Mouse (Mus musculus) kidney, postnatal 10 days (tissue): ENCODE data around the gene Mbip.

Experiments
- DNase-seq: peaks from one replicate; pipeline ENCODE4 v3.0.0; 2021; ENCODE audit warnings: mixed read lengths

Mbip gene

GRCm38 (mm10) chr12:56345367-56346089 lies at the start of gene Mbip:
TSS of gene Mbip (minus strand) at chr12:56345894.
- peak; percentile 99 for DNase-seq

DNA sequence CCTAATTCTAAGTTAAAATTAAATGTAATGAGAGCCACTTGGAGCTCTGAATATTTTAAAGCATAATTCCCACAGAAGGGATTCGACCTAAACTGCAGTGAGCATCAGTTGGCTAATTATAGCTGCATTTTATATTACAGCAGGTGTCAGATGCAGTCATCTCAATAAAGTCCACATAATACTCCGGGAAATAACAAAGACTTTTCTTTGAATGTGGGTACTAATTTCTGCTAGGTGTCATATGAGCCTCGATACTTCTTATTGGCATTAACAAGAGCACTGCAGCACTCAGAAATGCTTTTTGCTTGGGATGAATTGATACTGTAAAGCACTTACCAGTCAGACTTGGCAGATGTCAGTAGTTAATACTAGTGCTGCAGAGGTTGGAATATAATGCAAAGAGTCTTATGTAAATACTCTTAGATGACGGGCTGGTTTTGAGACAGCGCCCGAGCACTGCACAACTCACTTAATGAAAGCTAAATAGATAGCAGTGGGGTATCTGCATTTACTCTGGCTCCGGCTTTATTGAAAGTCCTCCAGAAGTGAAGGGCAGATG lies 42.0 kb upstream of the Mbip start:
- no peak for DNase-seq

DNA sequence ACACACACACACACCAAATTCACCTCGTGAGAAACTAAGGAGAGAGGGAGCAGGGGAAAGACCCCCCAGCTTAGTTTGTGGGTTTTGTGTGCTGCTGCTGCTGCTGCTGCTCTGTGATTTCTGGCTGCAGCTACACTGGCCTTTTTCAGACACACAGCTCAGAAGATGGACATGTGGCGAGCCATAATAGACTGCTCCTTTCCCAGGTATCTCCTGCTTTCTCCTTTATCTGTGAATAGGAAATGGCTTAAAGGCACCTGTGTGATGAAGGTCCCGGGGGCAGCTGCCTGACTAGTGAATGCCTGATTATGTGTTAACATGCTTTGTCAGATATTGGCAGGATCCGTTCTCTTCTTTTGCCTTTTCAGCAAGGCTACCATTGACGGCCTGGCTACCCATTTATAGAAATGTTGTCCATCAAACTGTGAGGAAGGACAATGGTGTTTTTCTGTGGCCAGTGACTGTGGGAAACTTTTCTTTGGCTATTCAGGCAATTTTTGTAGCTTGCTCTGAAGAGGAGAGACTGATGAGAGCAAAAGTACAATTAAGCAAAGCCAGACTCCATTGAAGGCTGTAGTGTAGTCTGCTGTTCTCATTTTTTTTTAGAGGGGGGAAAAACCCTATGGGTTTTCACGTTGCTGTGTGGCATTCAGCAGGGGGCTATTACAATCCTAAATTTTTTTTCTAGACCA lies 41.4 kb upstream of the Mbip start:
- DNase-seq, result no peak

DNA sequence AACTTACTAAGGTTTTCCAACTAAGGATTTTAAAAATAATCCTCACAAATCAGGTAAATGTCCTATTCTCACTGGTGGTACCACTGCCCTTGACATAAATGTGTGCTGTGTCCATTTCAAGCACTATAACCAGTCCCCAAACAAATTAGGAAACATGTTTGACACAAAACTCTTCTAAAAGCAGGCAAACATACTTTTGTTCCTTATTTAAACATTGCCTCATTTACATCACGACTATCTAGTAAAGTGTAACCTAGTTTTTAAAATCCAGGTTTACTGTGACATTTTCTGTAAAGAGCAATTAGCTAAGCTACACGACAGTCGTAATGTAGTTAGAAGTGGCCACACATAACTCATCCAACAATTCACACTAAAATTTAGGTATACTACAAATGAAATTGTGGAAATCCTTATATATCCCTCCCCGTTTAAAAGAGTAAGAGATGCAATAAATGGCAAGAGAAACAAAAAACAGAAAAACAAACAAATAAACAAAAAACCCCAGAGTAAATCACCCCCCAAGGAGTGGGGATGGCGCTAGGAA lies 851 bp downstream of the Mbip start:
- DNase-seq, result no peak

DNA sequence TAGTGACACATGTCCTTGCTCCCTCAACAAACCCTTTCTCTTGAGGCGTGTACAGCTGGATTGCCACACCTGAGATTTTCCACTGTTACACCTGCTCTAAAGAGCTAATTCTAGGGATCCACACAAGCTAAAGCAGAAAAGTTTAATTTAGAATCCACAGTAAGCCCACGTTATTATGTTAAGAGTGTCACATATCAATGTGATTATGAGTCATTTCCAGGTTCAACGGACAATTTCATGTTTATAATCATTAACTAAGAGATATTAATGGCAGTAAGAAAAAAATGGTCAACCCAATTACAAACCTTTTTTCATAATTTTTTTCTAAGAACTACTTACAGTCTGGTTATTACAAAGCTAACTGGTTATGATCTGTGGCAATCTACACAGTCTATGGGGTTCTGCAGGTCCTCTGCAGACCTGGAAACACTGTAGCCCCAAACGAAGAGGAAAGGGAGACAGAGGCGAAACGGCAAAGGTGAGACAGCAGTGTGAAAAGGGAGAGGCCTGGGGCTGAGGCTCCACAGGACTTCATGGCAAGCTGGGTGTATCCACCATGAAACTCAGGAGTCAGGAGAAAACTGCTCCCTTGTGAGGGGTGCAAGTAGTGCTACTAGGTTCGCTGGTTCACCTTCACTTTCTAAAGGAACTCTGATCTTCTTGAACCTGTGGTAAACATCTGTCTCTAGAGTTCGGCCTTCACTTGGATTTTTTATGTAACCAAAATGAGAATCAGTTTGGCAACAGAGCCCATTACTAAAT lies 6.2 kb downstream of the Mbip start:
- no peak for DNase-seq

GRCm38 (mm10) chr12:56333461-56333860 lies 12.2 kb downstream of the Mbip start:
- no peak for DNase-seq

- no peak for DNase-seq
Observed at GRCm38 (mm10) chr12:56332475-56332874, 13.2 kb downstream of the Mbip start.

DNA sequence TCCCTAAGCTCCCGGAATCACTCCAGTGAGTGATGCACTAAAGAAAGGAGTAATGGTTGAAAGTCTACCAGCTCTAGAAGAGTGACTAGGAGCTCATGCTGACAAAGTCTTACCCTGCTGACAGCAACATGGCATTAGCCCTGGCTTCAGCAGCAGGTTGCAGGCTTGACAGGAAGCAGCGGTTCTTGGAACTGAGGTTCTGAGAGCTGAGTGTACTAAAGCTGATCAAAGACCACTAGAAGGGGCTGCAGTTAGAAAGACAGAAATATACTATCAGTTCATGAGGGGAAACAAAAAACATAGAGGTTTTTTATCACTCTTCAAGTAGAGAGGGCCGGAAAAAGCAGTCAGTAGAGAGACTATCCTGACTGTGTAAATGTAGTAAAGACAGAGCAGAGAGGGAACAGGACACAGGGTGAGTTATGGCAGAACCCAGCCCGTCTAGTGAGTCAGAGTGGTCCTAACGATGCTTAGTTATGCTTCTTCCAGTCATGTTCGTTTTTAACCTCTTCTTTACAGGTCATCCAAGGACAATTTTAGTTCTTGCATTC lies 18.2 kb downstream of the Mbip start:
- no peak for DNase-seq

DNA sequence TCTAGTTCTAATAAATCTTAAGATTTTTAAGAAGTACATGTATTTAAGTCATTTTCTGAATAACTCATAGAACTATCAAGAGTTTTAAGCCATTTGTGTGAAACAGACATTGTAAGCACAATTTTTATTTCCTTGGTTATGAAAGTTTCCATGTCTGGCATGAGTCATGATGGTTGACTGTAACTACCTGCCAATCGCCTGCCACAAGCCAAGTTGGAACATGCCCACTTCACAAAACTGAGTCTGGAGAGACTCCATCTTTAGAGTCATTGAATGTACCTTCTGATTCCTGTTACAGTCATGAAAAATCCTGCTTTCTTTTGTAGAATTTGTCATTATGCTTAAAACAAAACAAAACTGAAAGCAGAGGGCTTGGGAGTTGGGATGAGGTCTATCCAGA lies 19.8 kb downstream of the Mbip start:
- DNase-seq, result no peak

DNA sequence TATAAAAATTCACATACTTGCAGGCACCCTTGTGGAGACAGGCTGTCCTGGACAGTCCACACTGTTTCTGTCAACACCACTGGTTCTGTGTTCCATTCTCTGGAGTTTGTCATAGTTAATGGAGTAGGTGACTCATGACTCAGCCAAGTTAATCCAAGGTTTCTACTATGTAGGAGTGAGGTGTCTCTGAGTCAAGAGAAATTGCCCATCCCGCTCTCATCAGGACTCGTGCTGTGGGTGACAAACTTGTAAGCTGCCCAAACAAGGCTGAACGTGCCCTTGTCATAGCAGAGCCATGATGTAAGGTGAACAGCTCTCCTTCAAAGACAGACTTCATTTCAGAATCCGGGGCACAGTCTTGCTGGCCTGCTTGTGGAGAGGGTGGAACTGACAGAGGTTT lies 26.8 kb downstream of the Mbip start:
- no peak for DNase-seq

DNA sequence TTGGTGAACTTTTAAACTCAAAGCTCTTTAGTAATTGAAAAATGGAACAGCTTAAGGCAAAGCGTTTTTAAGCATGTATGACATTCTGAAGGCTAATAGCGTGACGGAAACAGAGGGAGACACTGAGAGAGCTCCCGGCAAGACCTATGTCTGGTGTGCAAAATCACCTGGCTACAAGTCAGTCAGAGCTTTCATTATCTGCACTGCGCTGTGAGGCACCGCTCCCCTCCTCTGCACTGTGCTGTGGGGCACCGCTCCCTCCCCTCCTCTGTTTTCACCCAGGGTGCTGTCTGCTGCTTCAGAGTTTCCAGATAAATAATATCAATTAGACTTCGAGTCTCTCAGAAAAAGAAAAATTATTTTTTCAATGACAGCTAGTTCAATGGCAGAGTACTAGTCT lies 27.6 kb downstream of the Mbip start:
- DNase-seq, result no peak

- DNase-seq, result no peak
Observed at GRCm38 (mm10) chr12:56305758-56306157, 39.9 kb downstream of the Mbip start.

DNA sequence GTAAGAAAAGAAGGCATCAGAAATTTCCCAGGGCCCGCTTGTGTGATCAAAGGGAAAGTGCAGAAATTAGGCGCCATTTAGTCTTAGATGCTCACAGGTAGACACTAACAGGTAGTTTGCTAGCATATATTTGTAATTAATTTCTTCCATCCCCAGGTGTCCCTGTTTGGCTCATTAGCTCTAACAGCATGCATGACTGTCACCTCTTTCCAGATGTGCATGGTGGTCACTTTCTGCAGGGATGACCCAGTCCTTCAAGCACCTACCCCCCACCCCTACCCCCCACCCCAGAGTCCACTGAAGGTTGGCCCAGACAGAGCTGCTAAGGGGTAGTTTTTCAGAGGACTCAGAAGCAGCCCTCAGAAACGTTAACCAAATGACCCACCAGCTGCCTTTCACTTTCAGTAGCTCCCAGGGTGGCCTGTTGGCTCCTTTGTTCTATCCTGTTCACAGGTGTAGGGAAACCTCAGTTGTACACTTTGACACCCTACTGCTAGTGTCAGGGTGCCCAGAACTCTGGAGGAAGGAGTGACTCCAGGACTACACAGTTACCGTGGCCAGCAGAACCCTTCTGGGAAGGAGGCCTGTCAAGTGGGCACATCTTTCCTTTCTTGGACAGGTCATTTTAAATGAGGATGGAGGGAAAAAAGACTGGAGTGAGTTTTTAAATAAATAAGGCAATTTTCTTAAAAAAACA lies 43.2 kb downstream of the Mbip start:
- no peak for DNase-seq

- no peak for DNase-seq
Observed at GRCm38 (mm10) chr12:56301487-56302293, 44.0 kb downstream of the Mbip start.

GRCm38 (mm10) chr12:56299610-56300009 lies 46.1 kb downstream of the Mbip start:
- no peak for DNase-seq

GRCm38 (mm10) chr12:56298919-56299318 lies 46.8 kb downstream of the Mbip start:
- no peak for DNase-seq

DNA sequence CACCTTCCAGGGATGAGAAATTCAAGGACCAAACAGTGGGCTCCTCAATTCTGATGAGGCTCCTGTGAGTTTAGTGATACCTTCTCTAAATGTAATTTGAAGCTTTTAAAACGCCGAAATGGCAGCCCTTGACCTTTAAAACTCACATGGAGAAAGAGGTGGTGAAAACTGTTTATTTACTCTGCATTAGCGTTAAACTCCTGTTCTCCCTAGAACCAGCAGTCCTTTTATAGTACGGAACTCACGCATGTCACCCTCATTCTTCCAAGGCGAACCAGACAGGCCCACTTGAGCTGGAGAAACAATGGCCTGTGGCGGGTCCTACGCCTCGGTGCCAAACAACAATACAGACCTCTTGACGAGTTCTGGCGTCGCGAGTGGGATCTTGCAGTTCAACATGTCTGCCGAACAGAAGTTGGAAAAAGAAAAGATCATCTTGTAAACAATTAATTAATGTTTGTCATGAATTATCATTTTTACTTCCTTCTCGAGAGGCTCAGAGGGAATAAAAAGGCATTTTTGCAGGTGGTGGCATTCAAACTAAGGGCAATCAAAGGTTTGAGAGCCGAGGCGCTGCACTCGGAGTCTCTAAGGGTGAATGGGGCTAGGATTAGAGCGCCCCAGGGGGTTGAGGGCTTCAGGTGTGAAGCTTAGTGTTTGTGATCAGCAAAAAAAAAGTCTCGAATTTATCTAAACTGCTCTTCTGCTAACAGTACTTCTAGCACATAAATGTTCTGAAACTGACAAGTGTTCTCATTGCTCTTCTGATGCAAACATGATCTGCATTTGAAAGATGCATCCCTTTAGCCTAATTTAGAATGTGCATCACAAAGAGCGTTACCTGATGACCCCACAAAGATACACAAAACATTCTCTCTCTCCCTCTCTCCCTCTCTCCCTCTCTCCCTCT lies 47.5 kb downstream of the Mbip start:
- no peak for DNase-seq

DNA sequence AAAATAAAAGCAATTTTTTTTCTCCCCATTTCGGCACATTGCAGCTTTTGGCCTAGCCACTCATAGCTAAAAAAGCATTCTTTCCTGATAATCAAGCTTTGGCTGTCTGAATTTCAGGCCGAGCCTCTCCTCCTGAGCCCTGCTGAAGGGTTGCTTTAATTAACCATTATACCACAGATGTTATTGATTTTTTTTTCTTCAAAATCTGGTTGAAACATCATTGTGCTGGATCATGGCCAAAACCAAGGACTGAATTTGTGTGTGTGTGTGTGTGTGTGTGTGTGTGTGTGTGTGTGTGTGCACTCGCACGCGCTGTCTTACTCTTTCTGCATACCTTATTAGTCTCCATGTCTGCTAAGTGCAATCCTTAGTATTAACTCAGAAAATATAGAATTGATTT lies 48.6 kb downstream of the Mbip start:
- no peak for DNase-seq

- DNase-seq, result no peak
Observed at GRCm38 (mm10) chr12:56296524-56296923, 49.2 kb downstream of the Mbip start.

GRCm38 (mm10) chr12:56295160-56295559 lies 50.5 kb downstream of the Mbip start:
- DNase-seq, result no peak
